Mouse (Mus musculus): ENCODE data around the gene Atrip.

GRCm38 (mm10) chr9:109122553-109123085, 48.7 kb upstream of the Atrip start:
- TF ChIP-seq CTCF (IDR thresholded peaks at IDR 0.05; ENCODE audit: borderline replicate concordance, insufficient read depth, low read length) (no peak), POLR2A (IDR thresholded peaks at IDR 0.05; ENCODE audit: low read depth, low read length) (no peak)

Measured in embryonic fibroblast, embryonic 13.5 days (primary cell).